Mouse (Mus musculus): ENCODE data around the gene Arhgap17.

Arhgap17 gene

DNA sequence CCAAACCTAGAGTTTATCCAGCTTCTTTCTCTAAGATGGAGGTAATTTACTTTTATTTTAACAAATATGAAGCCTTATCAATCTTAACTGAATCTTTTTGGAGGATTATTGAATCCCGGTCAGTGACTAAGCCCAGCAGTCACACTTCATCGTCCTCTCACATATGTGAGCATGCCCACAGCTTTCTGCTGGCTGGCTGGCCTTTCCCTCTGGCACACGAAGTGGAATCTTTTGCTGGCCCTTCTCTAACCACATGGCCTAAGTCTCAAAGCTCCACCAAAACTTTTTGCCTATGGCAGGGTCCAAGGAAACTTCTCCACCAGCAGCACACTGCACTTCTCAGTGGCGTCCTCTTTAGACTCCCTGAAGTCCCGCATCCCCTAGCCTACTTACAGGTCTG, 27.8 kb downstream of the Arhgap17 start:
- DNase-seq (ENCODE audit: low spot score): no peak

DNA sequence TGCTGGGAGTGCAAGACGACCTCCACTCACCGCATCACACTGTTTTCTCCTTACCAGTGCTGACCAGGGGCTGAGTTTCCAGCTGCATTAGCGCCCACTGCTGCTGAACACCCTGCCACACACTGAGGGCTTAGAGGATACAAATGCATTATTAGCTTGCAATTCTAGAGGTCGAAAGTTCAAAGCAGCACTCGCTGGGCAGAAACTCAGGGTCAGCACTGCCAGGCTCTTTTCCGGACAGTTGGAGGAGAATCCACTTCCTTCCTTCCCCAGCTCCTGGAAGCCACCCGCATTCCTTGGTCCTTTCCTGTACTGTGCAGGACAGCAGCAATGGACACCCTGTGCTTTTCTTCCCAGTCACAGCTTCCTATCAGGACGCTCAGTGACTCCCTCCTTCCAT, 31.4 kb downstream of the Arhgap17 start:
- no peak for DNase-seq (ENCODE audit: low spot score)

DNA sequence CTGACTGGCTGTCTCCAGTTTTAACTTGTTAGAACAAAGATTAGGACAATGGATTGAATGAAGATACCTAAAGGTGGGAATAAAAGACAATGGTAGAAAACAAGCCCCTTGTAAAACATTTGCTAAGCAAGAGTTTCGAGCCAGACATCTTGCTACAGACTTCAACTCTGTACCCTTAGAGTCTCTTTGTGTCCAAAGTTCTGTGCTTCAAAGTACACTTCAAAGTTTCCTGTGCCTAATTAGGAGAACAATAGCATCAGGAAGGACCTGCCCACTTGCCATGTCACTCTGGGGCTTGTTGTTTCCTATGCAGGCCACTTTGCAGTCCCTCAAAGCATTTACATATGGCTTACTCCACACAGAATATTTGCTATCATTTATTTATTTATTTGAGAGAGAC, 33.4 kb downstream of the Arhgap17 start:
- no peak for DNase-seq (ENCODE audit: low spot score)

DNA sequence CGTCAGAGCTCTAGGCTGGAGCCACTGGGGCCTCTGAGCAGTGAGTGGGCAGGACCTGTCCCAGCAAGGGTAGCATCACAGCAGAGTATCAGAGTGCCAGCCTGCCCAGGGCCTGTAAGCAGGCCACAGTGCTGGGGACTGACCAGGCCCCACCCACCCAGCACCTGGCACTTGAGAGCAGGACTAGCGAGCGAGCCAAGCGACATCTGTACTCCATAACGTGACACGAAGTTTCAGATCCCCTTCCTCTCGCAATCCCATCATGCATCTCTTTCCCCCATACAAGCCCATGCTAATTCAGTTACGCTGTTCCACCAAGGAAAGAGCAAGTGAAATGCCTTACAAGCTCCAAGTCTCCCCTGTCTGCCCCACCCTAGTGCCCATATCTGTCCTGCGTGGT, 39.2 kb downstream of the Arhgap17 start:
- no peak for DNase-seq (ENCODE audit: low spot score)

DNA sequence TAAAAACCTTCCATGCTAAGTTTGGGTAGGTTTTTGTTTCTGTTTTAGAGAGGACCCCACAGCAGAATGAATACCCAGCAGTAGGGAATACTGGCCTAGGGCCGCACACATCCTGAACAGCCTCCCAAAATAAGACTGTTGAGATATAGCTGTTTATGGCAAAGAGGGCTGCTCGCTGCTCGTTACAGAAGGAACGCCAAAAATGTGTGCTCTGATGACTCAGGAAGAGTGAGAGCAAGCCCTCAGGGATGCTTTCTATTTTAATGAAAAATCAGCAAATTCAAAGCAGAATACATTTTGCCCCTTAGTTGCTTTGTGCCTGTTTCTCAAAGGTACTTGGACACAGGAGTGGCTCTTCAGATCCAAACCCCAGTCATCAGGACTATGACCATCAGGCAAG, 41.8 kb downstream of the Arhgap17 start:
- DNase-seq (ENCODE audit: low spot score): no peak

DNA sequence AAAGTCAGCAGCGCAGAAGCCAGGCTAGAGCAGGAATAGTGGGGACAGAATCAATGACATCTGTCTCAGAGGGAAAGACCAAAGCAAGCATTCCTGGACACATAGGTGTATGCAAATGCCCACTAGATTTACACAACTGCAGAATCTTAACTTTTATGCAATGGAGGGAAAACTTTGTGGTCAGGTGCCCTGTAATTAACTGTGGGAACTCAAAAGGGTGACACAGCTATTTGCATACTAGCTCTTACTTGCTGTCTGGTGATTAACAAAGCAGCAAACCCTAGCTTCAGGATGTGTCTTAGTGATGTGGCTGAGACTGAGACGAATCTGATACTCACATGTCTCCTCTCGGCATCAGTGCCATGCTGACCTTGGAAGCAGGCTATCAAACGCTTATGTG, 42.8 kb downstream of the Arhgap17 start:
- no peak for DNase-seq (ENCODE audit: low spot score)

DNA sequence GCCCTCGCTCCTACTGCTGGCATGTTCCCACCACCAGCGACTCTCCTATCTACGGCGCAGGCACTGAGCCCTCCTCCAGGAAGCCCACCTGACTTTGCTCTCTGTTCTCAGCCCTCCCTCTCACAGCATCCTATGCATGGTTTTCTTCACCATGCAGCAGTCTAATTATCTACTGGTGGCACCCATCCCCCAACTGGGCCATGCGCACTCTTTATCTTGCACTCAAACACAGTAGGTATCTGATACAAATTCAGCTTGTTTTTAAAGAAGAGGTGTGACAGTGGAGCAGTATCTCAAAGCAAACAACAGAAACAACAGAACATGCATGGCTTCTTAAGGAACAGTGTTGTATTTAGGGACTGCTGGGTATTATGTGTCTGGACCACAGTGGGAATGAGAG, 43.7 kb downstream of the Arhgap17 start:
- no peak for DNase-seq (ENCODE audit: low spot score)

DNA sequence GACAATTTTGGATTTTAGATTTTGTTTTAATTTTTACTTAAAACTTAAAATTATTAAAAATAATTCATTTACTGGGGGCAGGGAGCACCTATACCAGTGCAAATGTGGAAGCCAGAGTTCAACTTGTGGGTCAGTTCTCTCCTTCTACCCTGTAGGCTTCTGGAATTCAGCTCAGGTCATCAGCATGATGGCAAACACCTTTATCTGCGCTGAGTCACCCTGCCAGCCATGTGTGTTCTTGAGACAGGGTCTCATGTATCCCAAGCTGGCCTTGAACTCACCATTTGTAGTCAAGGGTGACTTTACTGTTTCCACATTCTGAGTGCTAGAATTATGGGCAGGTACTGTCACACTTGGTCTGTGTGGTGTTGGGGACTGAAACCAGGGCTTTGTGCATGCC, 45.6 kb downstream of the Arhgap17 start:
- no peak for DNase-seq (ENCODE audit: low spot score)

DNA sequence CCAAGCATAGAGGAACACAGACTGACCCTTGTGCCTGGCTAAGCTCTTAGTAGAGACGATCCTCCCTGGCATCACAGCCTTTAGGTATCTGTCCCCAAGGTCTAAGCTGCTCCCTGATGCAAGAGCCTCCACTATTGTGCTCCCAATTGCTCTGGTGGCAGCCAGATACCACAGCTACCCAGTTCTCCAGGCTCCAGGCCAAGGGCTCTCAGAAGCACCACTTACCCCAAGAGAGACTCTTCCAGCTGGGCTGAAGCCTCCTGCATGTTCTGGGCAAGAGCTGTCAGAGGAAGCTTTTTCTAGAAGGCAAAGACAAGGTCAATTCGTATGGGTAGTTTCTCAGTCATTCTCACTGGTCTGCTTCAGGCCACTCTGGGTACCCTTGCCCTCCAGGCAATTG, 46.3 kb downstream of the Arhgap17 start:
- DNase-seq (ENCODE audit: low spot score): no peak

DNA sequence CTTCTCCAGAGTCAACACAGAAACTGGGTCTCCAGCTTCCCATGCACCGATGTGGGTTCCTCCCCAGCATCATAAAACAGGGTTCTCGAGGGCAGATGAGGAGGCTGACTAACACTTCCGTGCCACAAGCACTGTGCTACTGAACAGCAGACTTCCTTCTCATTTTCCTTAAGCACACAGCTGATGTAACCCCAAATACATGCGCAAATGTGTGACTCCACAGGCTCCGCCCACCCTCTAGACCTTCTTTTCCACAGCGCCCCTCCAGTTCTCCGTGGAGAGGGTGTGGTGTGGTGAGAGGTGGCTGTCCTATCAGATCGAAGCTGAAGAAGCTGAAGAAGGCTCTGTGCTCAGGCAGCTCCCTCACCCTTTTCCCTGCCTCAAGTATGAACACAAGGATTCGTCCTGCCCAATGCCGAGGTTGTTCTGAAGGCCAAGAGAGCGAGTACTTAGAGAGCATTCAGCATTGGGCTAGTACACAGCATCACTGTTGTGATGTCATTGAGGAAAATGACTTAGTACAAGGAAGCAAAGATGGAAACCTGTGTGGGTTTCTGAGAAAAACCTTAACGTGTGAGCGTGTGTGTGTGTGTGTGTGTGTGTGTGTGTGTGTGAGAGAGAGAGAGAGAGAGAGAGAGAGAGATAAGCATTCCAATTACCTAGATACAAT, 47.1 kb downstream of the Arhgap17 start:
- DNase-seq (ENCODE audit: low spot score): no peak

DNA sequence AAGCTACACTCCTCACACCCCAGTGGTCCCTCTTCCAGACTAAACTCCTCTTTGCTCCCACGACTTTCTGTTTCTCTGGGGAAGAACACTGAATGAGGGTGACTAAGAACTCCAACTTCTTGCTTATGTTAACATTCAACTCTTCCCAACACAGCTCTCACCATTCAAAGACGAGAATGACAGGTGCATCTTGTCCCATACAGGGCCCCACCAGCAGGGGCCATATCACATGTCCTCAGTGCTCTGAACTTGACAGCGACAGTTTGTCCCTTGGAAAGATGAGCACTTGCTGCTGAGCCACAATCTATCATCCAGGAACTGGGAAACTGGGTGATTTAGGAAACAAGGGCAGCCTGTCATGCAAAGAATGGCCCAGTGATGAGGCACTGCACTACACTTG, 57.0 kb downstream of the Arhgap17 start:
- no peak for DNase-seq (ENCODE audit: low spot score)

DNA sequence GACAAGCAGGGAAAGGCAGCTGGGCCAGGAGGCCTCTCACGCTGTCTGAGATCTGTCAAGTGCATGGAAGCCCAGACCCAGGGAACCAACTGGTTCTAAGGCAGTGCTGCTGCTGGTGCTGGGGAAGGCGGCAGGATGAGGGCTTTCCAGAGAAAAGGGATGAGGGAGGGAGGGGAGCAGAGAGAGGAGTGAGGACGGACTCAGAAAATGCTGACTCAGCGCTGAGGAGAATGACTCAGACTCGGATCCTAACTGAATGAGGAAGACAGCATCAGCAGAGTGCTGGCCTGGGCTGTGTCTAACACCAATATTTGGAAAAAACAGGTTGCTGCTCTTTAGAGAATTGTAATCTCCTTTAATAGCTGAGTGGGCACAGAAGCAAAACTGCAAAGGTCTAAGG, 57.9 kb downstream of the Arhgap17 start:
- no peak for DNase-seq (ENCODE audit: low spot score)

DNA sequence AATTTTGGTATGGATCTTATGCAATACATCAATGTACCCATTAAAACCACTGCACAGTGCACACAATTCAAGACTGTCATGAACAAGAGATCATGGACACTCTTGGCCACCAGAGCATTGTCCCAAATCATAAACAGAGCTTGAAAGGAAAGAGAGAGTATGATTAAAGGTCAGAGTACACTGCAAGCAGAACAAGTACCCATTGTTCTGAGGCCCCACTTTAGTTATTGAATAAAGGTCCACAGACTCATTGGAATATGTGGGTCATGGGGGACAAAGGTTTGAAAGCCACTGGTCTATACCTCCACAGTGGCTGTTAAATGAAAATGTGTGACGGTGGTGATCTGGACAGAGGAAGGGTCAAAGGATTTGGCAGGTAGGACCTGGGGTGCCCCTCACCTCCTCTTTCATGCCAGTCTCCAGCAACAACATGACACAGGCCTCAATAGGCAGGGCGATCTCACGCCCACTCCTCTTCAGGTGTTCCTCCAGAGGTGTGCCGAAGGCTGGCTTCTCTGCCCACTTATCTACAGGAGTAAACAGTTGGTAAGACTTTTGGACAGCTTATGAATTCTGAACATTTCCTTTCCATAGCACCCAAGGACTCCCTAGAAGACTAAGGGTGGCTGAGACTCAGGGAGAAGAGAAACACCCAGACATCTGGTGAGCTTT, 61.7 kb downstream of the Arhgap17 start:
- no peak for DNase-seq (ENCODE audit: low spot score)

DNA sequence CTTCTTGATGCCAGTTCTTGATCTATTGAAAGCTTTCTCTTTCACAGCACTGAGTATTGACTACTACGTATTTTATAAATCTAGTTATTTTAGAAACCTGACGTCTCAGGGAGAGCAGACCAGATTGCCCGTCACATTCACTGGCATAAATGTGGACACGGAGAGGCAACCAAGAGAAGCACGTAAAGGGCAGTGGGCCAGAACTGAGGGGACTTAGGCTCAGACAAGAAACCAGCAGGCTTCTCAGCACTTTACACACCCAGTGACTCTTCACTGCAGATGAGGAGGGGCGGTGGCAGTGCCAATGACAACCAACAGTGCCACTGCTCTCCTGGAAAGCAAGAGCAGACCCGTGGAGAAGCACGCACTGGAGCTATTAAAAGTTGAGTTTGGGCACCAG, 62.5 kb downstream of the Arhgap17 start:
- DNase-seq (ENCODE audit: low spot score): no peak

DNA sequence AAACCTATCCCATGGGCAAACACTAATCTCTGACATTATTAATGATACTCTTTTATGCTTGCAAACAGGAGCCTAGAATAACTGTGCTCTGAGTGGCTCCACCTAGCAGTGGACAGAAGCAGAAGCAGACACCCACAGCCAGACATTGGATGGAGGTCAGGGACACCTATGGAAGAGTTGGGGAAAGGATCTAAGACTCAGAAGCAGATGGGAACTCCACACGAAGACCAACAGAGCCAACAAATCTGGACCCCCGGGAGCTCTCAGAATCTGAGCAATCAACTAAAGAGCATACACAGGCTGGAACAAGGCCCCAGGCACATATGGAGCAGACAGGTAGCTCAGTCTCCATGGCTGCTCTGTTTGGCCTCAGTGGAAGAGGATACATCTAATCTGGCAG, 64.3 kb downstream of the Arhgap17 start:
- DNase-seq (ENCODE audit: low spot score): no peak

DNA sequence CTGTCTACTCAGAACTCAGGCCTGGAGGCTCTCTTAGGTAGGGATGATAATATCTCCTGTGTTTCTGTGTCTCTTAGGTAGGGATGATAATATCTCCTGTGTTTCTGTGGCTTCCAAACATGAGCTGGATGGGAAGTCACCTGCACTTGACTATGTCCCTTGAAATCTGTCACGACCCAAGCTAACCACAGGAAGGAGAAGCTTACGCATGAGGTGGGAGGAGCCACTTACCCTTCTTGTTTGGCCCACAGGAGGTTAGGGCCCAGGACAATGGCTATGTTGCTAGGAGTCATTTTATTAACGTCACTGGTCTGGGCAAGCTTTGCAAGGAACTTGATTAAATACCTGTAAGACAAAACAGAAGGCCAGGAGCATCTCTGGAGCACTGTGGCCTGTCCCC, 69.5 kb downstream of the Arhgap17 start:
- DNase-seq (ENCODE audit: low spot score): no peak

DNA sequence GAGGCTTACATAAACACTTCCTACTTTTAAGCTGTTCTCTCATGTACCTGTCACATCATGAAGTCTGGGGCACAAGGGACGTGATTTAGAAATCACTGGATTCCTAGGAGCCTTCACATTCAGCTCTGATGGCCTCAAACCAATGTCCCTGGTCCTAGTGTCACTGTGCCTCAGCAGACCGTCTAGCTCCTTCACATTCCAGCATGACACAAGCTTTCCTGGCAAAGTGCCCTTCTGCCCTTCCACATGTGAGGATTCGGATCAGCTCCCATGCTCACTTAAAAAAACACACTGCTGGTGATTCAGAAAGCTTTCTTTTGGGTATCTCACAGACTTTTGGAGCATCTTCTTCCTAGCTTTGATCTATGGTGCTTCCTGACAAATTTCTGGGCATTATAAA, 71.5 kb downstream of the Arhgap17 start:
- DNase-seq (ENCODE audit: low spot score): no peak

DNA sequence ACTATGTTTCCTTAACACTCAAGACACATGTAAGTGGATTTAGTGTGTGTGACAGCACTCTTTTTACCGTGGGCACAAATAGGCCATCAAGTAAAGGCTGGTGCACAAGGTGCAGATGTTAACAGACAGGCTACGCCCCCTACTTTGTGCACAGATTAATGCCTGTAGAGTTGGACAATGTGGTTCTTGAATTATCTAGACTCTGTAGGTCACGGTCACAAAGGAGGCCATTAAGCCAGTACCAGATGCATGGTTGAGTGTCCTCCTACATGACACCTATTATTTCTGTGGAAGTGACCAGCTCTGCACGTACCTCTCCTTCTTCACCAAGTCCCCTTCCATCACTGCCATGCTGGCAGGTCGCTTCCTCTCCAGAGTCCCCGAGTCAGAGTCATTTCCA, 73.6 kb downstream of the Arhgap17 start:
- DNase-seq (ENCODE audit: low spot score): no peak

DNA sequence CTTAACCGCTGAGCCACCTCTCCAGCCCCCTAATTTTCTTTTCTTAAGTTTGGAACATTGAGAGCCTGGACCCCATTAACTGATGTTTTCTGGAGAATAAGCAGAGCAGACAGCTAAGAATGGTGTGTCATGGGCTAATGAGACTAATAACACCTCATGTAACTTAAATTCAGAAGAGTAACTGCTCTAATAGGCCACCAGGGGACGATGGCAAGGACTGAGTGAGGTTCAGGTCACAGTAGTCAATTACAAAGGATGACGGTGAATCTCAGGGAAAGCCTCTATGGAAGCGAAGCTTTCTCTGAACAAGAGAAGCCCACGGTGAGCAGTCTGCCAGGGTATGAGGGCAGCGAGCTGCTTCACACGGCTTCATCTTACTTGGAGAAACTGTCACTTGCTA, 74.3 kb downstream of the Arhgap17 start:
- no peak for DNase-seq (ENCODE audit: low spot score)

DNA sequence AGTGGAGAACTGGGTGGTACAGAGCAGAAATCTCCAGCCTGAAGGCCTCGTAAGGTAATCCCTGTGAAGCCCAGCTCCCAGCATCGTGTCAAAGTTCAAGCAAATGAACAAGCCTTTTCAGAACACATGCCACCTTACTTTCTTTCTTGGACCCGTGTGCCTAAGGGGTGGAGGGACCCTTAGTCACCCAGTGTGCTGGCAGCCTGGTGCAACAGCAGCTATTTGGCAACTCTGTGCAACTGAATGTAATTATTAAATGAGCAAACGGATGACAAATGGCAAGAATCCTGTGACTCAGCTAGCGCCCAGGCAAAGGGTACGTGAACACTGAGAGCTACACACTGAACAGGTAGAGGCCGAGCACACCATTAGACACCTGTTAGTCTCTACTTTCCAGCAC, 75.8 kb downstream of the Arhgap17 start:
- DNase-seq (ENCODE audit: low spot score): no peak

DNA sequence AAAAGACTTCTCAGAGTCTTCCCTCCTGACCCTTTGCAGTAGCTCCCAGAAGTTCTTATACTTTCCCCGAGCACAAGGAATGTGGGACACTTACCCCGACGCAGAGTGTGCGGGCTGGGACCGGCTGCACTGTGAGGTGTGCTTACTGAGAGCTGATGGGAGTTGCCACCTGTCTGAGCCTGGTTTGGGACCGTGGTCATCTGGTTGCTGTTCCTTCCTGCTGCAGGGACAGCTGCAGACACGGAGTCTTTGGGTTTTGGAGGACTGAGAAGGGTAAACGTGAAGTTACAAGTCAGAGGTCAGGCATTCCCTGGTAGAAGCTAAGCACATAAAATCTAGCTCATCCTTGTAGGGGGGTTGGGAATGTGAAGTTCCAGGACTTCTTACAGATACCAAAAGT, 77.8 kb downstream of the Arhgap17 start:
- no peak for DNase-seq (ENCODE audit: low spot score)

DNA sequence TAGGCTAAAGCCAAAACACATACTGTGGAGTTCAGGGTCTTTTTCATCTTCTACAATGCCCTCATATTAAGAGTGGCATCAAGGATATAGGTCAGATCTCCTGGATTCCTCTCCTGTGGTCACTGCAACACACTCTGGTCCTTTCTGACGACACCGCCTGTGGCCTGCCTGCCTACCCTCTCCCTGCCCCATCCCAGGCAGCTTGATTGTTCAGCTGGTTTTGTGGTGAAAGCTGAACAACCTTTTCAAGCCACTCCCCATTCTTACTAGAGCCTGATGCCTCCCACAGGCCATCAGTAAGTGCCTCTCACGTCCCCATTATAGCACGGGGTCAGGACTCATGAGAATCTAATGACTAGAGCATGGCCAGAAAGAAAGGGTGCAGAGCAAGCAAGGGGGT, 80.5 kb downstream of the Arhgap17 start:
- DNase-seq (ENCODE audit: low spot score): no peak

DNA sequence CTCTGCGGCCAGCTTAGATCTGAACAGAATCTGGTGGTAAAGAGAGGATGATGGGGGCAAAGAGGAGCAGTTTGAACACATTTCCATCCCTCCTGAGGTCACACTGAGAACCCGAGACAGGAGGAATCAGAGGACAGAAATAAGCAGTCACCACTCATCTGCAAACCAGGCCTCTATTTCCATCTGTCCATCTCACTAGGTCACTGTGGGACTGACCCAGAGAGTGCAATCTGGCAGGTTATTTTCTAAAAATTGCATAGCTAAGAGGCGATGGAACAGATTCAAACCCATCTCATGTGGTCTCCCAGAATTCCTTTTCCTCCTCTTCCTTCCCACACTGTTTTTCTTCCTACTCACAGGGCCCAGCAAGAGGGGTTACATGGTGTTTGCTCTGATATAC, 81.8 kb downstream of the Arhgap17 start:
- DNase-seq (ENCODE audit: low spot score): no peak

DNA sequence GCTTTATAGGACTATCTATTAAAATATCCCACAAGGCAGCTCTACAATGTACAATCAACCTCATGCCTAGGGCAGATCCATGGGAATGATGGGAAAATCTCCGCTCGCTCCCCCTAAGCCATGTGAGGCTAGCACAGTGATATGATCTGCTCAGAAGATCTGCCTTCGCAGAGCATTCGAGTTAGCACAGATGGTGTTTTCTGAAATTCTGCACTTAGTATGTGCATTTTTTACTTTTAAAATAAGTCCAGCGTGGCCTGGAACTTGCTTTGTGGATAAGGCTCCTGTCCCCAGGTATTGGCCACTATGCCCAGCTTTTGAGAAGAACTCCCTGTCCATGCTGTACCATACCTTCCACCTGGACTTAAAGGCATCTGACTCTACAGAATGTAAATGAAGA, 83.8 kb downstream of the Arhgap17 start:
- no peak for DNase-seq (ENCODE audit: low spot score)

Measured in ovary, adult 18-20 months (tissue).